Mouse (Mus musculus): ENCODE data around the gene Phf19. TPM values are rescaled to one million over a fixed set of nuclear protein-coding genes. Genes with fewer than 3 reads are reported as not detected.

Gene Phf19
- polyA plus RNA-seq, 1 experiment from 2014 or later = 1.5 TPM

DNA sequence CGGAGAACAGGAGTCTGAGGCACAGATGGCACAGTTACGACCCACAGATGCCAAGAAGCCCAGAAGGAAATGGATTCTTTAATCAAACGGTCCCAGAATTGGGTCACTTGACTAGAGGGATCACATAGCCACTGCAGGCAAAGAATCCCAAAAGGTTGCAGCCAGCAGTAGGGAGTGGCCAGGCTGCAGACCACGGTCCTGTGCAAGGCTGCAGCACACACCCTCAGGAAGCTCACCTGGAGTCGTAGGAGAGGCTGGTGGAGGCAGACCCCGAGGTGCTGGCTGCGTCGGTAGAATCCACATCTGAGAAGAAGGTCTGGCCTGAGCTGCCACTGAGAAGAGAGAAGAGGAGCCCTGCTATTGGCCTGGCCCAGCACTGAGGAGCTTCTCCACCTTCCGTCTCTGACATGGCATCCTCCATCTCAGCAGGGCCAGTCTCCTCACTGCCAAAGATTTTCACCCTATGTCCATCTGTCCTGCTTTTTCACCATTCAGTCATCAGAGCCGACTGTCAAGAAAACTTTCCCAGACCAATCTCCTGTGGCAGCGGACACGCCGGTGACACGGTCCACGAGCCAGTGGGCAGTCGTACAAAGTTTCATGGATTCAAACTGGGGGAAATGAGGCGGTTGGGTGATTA lies 16.9 kb downstream of the Phf19 start:
- WGBS (ENCODE audit: insufficient replicate concordance) = 79% methylated on average over 17 of the region's 17 CpGs
- H3K4me1 ChIP-seq (replicated peaks) = peaks cover 5% of the 10 kb centered on the region; the same call in 1 of the 2 replicates
- H3K9ac ChIP-seq = no peak overlapping the region
- no peaks in the 10 kb centered on the region for H3K9me3 ChIP-seq (replicated peaks)
- H3K27ac ChIP-seq (replicated peaks) = no peak overlapping the region
- ATAC-seq (ENCODE audit: insufficient read depth) = no peak
- no peak overlapping the region for H3K4me3 ChIP-seq (replicated peaks)
- peaks cover 22% of the 10 kb centered on the region; the same call in 1 of the 2 replicates for H3K36me3 ChIP-seq (replicated peaks)
- H3K4me2 ChIP-seq = no peak overlapping the region
- no peaks in the 10 kb centered on the region for H3K27me3 ChIP-seq

DNA sequence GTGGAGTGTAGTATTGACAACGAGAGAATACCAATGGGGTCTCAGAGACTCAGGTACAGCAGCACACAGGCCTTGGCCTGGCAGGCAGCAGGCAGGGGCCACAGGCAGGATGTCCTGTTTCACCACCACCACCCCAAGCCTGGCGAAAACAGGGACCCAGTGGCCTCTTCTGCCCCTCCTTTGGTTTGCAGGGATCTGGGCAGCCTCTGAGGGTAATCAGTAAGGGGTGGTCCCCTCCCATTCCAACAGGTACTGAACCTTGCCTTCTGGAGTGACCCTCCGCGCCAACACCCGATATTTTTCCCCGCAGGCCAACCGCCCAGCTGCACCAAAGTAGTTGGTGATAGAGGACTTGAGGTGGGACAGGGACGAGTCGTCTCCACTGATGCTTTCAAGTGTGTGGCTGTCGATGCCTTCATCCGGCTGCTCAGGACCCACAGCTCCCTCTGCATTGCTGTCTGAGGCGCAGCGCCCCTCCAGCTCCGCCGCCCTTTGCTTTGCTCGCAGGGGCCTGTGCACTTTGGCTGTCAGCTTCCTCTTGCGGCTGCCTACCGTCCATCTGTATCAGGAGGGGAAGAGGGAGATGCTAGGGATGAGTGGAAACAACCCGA lies 18.2 kb downstream of the Phf19 start:
- WGBS (ENCODE audit: insufficient replicate concordance) = 80% methylated on average over 19 of the region's 19 CpGs
- no peak overlapping the region for H3K9ac ChIP-seq

GRCm38 (mm10) chr2:34893950-34894349 lies 19.9 kb downstream of the Phf19 start:
- Histone ChIP-seq H3K4me2 (no peak overlapping the region), H3K27me3 (0 out of 2 replicates have a peak, but pooled peaks cover 4% of the 10 kb centered on the region), H3K4me1 (replicated peaks) (peaks cover 5% of the 10 kb centered on the region; the same call in 1 of the 2 replicates), H3K36me3 (replicated peaks) (peaks cover 12% of the 10 kb centered on the region; the same call in 1 of the 2 replicates), H3K27ac (replicated peaks) (no peak overlapping the region), H3K9ac (no peak overlapping the region), H3K4me3 (replicated peaks) (no peak overlapping the region), H3K9me3 (replicated peaks) (no peaks in the 10 kb centered on the region)
- ATAC-seq (ENCODE audit: insufficient read depth) = no peak
- WGBS (ENCODE audit: insufficient replicate concordance) = 30% methylated on average over 5 of the region's 5 CpGs

More for the DNA sequence above, 18.2 kb downstream of the Phf19 start:
- Histone ChIP-seq H3K36me3 (replicated peaks) (peaks cover 19% of the 10 kb centered on the region; the same call in 1 of the 2 replicates), H3K9me3 (replicated peaks) (no peaks in the 10 kb centered on the region), H3K4me2 (no peak overlapping the region), H3K4me3 (replicated peaks) (no peak overlapping the region), H3K27me3 (no peaks in the 10 kb centered on the region), H3K4me1 (replicated peaks) (peaks cover 5% of the 10 kb centered on the region; the same call in 1 of the 2 replicates), H3K27ac (replicated peaks) (no peak overlapping the region)
- ATAC-seq (ENCODE audit: insufficient read depth) = no peak

DNA sequence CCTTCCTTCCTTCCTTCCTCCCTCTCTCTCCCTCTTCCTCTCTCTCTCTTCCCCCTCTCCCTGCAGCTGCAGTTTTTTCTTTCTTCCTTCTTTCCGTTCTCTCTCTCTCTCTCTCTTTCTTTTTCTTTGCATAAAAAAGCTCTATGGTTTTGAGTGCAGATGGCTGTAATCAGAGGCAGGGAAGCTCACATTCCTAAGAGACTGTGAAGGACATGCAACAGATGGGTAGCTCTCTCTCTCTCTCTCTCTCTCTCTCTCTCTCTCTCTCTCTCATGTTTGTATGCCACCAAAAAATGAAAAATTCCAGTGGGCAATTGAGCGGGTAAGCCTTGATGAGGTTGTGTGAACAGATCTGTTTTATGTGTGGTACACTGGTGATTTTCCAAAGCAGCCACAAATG lies 29.6 kb downstream of the Phf19 start:
- Histone ChIP-seq H3K27me3 (peaks cover 38% of the 10 kb centered on the region; the same call in 1 of the 2 replicates), H3K36me3 (replicated peaks) (no peaks in the 10 kb centered on the region), H3K4me2 (no peak overlapping the region), H3K4me1 (replicated peaks) (0 out of 2 replicates have a peak, but pooled peaks cover 3% of the 10 kb centered on the region), H3K27ac (replicated peaks) (no peak overlapping the region), H3K4me3 (replicated peaks) (no peak overlapping the region), H3K9me3 (replicated peaks) (no peaks in the 10 kb centered on the region), H3K9ac (no peak overlapping the region)
- no peak for ATAC-seq (ENCODE audit: insufficient read depth)
- 68% methylated on average over 2 of the region's 2 CpGs for WGBS (ENCODE audit: insufficient replicate concordance)

DNA sequence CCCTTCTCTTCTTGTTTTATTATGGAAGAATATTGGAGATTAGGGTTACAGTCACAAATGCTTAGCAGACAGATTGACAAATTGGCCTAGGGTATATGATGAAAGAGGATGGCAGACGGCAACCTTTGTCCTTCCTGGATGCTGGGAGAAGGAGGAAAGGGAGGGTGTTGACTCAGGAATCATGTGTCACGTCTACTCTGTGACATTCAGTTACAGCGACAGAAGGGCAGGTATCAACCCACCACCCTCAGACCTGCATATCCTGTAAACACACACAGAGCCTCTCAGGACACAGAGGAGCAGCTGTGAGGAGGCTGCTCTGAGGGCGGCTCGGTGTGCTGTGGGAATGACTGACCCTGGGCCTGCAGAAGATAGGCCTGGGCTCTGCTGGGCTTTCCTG lies 30.6 kb downstream of the Phf19 start:
- H3K27ac ChIP-seq (replicated peaks) = 0 out of 2 replicates have a peak overlapping the region, but pooled peaks have one; percentile 29
- H3K4me1 ChIP-seq (replicated peaks) = 0 out of 2 replicates have a peak, but pooled peaks cover 3% of the 10 kb centered on the region
- H3K4me2 ChIP-seq = no peak overlapping the region
- no peaks in the 10 kb centered on the region for H3K9me3 ChIP-seq (replicated peaks)
- peak; percentile 77 for ATAC-seq (ENCODE audit: insufficient read depth)
- H3K9ac ChIP-seq = no peak overlapping the region
- no peaks in the 10 kb centered on the region for H3K36me3 ChIP-seq (replicated peaks)
- WGBS (ENCODE audit: insufficient replicate concordance) = 50% methylated on average over 5 of the region's 5 CpGs
- peaks cover 38% of the 10 kb centered on the region; the same call in 1 of the 2 replicates for H3K27me3 ChIP-seq
- no peak overlapping the region for H3K4me3 ChIP-seq (replicated peaks)

GRCm38 (mm10) chr2:34882757-34883156 lies 31.1 kb downstream of the Phf19 start:
- Histone ChIP-seq H3K4me3 (replicated peaks) (no peak overlapping the region), H3K9ac (no peak overlapping the region), H3K9me3 (replicated peaks) (no peaks in the 10 kb centered on the region), H3K36me3 (replicated peaks) (no peaks in the 10 kb centered on the region), H3K4me1 (replicated peaks) (0 out of 2 replicates have a peak, but pooled peaks cover 3% of the 10 kb centered on the region), H3K4me2 (no peak overlapping the region), H3K27ac (replicated peaks) (no peak overlapping the region), H3K27me3 (peaks cover 42% of the 10 kb centered on the region)
- no peak for ATAC-seq (ENCODE audit: insufficient read depth)
- 82% methylated on average over 2 of the region's 2 CpGs for WGBS (ENCODE audit: insufficient replicate concordance)

- Histone ChIP-seq H3K36me3 (replicated peaks) (no peaks in the 10 kb centered on the region), H3K9me3 (replicated peaks) (no peaks in the 10 kb centered on the region), H3K4me1 (replicated peaks) (0 out of 2 replicates have a peak, but pooled peaks cover 3% of the 10 kb centered on the region), H3K4me3 (replicated peaks) (no peak overlapping the region), H3K27me3 (peaks cover 60% of the 10 kb centered on the region), H3K9ac (no peak overlapping the region), H3K27ac (replicated peaks) (no peak overlapping the region), H3K4me2 (no peak overlapping the region)
- no peak for ATAC-seq (ENCODE audit: insufficient read depth)
- WGBS (ENCODE audit: insufficient replicate concordance) = 67% methylated on average over 10 of the region's 10 CpGs
Measured at GRCm38 (mm10) chr2:34880054-34880453, 33.8 kb downstream of the Phf19 start.

DNA sequence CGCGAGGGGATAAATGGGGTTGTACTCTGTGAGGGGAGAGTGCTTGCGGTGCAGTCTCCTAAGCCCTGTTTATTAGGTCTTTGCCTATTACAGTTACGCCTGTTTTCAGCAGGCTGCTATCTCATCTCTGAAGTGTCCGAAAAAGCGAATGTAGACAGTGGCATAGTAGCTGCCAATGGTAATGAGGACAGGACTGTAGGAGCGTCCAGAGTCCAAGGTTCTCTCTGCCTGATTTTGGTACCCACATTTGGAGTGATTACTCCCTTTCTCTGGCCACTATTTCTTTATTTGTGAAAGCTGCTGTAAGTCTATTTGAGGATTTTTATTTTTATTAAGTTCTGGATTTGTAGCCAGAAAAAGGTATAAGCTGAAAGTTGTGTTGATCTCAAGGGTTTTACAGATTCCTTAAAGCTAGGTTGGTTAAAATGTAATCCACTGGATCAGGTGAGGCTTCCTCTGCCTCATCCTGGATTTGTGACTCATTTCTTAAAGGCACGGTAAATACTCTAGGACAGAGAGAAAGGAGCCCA lies 38.9 kb downstream of the Phf19 start, which contains the start of gene Psmd5:
Gene Psmd5, minus strand, starts transcription at position 153 of the 530 bp plus-strand sequence.
- Histone ChIP-seq H3K4me2 (peak within 1 kb of the TSS; percentile 41), H3K27me3 (peaks cover 60% of the 10 kb centered on the region), H3K4me3 (replicated peaks) (peak within 1 kb of the TSS; percentile 48), H3K4me1 (replicated peaks) (peaks cover 14% of the 10 kb centered on the region), H3K36me3 (replicated peaks) (no peaks in the 10 kb centered on the region), H3K9ac (peak within 1 kb of the TSS; percentile 42), H3K9me3 (replicated peaks) (no peaks in the 10 kb centered on the region), H3K27ac (replicated peaks) (peak within 1 kb of the TSS; percentile 55)
- no peak for ATAC-seq (ENCODE audit: insufficient read depth)
- 23% methylated on average over 8 of the region's 8 CpGs for WGBS (ENCODE audit: insufficient replicate concordance)

DNA sequence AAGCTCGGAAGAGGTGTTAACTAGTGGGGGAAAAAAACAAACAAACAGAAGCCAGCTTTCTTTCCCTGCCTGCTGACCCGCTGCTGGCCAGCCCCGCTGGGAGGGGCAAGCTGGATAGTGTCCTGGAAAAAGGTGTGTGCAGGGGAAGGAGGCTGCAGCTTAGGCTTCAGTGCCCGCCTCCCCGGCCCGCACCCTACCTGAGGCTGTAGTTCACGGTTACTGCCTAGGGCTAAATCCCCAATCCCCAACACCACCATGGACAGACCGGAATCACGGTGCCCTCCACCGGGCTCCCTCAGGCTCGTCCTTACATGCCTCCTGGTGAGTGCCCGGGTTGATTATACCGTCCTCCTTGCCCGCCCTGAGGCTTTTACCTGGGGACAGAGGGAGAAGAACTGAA lies 39.6 kb downstream of the Phf19 start, which contains the start of gene Cutal:
Gene Cutal, plus strand, starts transcription at position 126 of the 400 bp plus-strand sequence.
- Histone ChIP-seq H3K36me3 (replicated peaks) (no peaks in the 10 kb centered on the region), H3K4me1 (replicated peaks) (peaks cover 20% of the 10 kb centered on the region), H3K9ac (peak within 1 kb of the TSS; percentile 42), H3K27ac (replicated peaks) (peak within 1 kb of the TSS; percentile 55), H3K4me3 (replicated peaks) (peak within 1 kb of the TSS; percentile 48), H3K27me3 (peaks cover 57% of the 10 kb centered on the region), H3K9me3 (replicated peaks) (no peaks in the 10 kb centered on the region), H3K4me2 (peak within 1 kb of the TSS; percentile 41)
- ATAC-seq (ENCODE audit: insufficient read depth) = no peak
- WGBS (ENCODE audit: insufficient replicate concordance) = 17% methylated on average over 14 of the region's 14 CpGs

GRCm38 (mm10) chr2:34870520-34871474 lies 43.0 kb downstream of the Phf19 start:
- Histone ChIP-seq H3K9ac (peak overlapping the region; percentile 93), H3K27me3 (peaks cover 33% of the 10 kb centered on the region), H3K4me1 (replicated peaks) (peaks cover 40% of the 10 kb centered on the region), H3K4me3 (replicated peaks) (peak overlapping the region; percentile 87), H3K36me3 (replicated peaks) (peaks cover 18% of the 10 kb centered on the region), H3K4me2 (peak overlapping the region; percentile 89), H3K9me3 (replicated peaks) (no peaks in the 10 kb centered on the region), H3K27ac (replicated peaks) (peak overlapping the region; percentile 97)
- under 1% methylated on average over 67 of the region's 67 CpGs for WGBS (ENCODE audit: insufficient replicate concordance)
- peak; percentile 90 for ATAC-seq (ENCODE audit: insufficient read depth)

Data from liver, embryonic 15.5 days (tissue).